Mouse (Mus musculus): ENCODE results near the gene Otor.

Otor gene

GRCm38 (mm10) chr2:143078198-143078851 lies at the start of gene Otor:
Otor (plus strand) TSS chr2:143078473.
- DNase-seq (ENCODE audit: low spot score in 2 of 2): no peak

GRCm38 (mm10) chr2:143031283-143031682 lies 47.0 kb upstream of the Otor start:
- no peak for DNase-seq (ENCODE audit: low spot score in 2 of 2)

GRCm38 (mm10) chr2:143032378-143033255 lies 45.7 kb upstream of the Otor start:
- no peak for DNase-seq (ENCODE audit: low spot score in 2 of 2)

GRCm38 (mm10) chr2:143034350-143035085 lies 43.8 kb upstream of the Otor start:
- DNase-seq (ENCODE audit: low spot score in 2 of 2): no peak

GRCm38 (mm10) chr2:143035086-143035593 lies 43.1 kb upstream of the Otor start:
- DNase-seq (ENCODE audit: low spot score in 2 of 2): no peak

GRCm38 (mm10) chr2:143041596-143041995 lies 36.7 kb upstream of the Otor start:
- no peak for DNase-seq (ENCODE audit: low spot score in 2 of 2)

- DNase-seq (ENCODE audit: low spot score in 2 of 2): no peak
Observed at GRCm38 (mm10) chr2:143055251-143055650, 23.0 kb upstream of the Otor start.

GRCm38 (mm10) chr2:143056736-143057135 lies 21.5 kb upstream of the Otor start:
- no peak for DNase-seq (ENCODE audit: low spot score in 2 of 2)

- no peak for DNase-seq (ENCODE audit: low spot score in 2 of 2)
Observed at GRCm38 (mm10) chr2:143062432-143062811, 15.9 kb upstream of the Otor start.

- DNase-seq (ENCODE audit: low spot score in 2 of 2): peak; percentile 61 to 76
Observed at GRCm38 (mm10) chr2:143062812-143063792, 15.2 kb upstream of the Otor start, which contains the start of gene Snrpb2. Snrpb2 (plus strand) TSS chr2:143063039.

GRCm38 (mm10) chr2:143065914-143066313 lies 12.4 kb upstream of the Otor start:
- no peak for DNase-seq (ENCODE audit: low spot score in 2 of 2)

- DNase-seq (ENCODE audit: low spot score in 2 of 2): no peak
Observed at GRCm38 (mm10) chr2:143081693-143082092, 3.4 kb downstream of the Otor start.

- DNase-seq (ENCODE audit: low spot score in 2 of 2): no peak
Observed at GRCm38 (mm10) chr2:143084852-143085397, 6.7 kb downstream of the Otor start.

- DNase-seq (ENCODE audit: low spot score in 2 of 2): no peak
Observed at GRCm38 (mm10) chr2:143089866-143090265, 11.6 kb downstream of the Otor start.

GRCm38 (mm10) chr2:143093726-143094125 lies 15.5 kb downstream of the Otor start:
- DNase-seq (ENCODE audit: low spot score in 2 of 2): no peak

- no peak for DNase-seq (ENCODE audit: low spot score in 2 of 2)
Observed at GRCm38 (mm10) chr2:143094761-143095160, 16.5 kb downstream of the Otor start.

GRCm38 (mm10) chr2:143097170-143097569 lies 18.9 kb downstream of the Otor start:
- DNase-seq (ENCODE audit: low spot score in 2 of 2): no peak

- no peak for DNase-seq (ENCODE audit: low spot score in 2 of 2)
Observed at GRCm38 (mm10) chr2:143113859-143114258, 35.6 kb downstream of the Otor start.

- no peak for DNase-seq (ENCODE audit: low spot score in 2 of 2)
Observed at GRCm38 (mm10) chr2:143114716-143115115, 36.4 kb downstream of the Otor start.

GRCm38 (mm10) chr2:143117453-143117852 lies 39.2 kb downstream of the Otor start:
- no peak for DNase-seq (ENCODE audit: low spot score in 2 of 2)

GRCm38 (mm10) chr2:143118221-143118620 lies 39.9 kb downstream of the Otor start:
- no peak for DNase-seq (ENCODE audit: low spot score in 2 of 2)
